Mouse (Mus musculus): ENCODE data around the gene Tas2r124.

DNA sequence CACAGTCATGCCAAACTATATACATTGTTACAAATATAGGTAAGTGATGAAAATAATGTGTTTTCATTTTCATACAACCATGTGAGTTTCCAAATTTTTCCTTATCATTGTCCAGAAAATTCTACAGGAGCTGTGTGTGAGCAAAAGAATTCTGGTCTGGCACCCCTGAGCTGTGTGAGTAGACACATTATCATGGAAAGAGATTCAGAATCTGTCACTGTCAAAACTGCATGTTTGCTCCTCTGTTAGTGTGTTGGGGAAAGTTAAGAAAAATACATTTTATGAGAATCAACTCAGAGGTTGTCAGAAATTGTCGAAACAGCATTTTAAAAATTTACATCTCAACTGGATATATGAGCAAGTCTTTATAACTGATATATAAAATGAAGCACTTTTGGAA lies 48.0 kb downstream of the Tas2r124 start, which contains the start of gene Tas2r117:
- TF ChIP-seq CTCF (IDR thresholded peaks at IDR 0.05; ENCODE audit: low read depth) (no peak), EP300 (IDR thresholded peaks at IDR 0.05; ENCODE audit: low read depth) (no peak)
